Mouse (Mus musculus): ENCODE results near the gene Rapgef1.
"Not testable (repeated sequence)": the region's sequence is repeated elsewhere in the genome, so short reads cannot be mapped to it uniquely, and the experiment has no call there.

The Rapgef1 gene

GRCm38 (mm10) chr2:29739368-29739767, 119.8 kb downstream of the Rapgef1 start:
- DNase-seq (ENCODE audit: low spot score in 2 of 2), result no peak

GRCm38 (mm10) chr2:29741207-29741606, 121.7 kb downstream of the Rapgef1 start:
- DNase-seq (ENCODE audit: low spot score in 2 of 2), result no peak

GRCm38 (mm10) chr2:29744256-29744655, 124.7 kb downstream of the Rapgef1 start:
- DNase-seq (ENCODE audit: low spot score in 2 of 2), result no peak

GRCm38 (mm10) chr2:29747188-29747782, 127.8 kb downstream of the Rapgef1 start:
- DNase-seq (ENCODE audit: low spot score in 2 of 2), result no peak

DNA sequence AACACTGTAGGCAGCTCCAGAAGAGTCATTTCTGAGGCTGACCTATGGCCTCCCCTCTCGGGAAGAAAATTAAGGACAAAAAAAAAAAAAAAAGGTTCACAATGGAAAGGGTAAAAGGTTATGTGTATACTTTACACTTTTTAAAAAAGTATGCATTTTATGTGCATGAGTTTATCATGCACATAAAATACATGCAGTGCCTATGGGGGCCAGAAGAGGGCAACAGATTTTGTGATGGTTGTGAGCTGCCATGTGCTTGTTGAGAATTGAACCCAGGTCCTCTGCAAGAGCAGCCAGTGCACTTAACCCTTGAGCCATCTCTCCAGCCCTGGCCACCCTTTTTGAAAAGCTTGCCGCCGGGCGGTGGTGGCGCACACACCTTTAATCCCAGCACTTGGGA, 128.3 kb downstream of the Rapgef1 start:
- no peak for DNase-seq (ENCODE audit: low spot score in 2 of 2)

DNA sequence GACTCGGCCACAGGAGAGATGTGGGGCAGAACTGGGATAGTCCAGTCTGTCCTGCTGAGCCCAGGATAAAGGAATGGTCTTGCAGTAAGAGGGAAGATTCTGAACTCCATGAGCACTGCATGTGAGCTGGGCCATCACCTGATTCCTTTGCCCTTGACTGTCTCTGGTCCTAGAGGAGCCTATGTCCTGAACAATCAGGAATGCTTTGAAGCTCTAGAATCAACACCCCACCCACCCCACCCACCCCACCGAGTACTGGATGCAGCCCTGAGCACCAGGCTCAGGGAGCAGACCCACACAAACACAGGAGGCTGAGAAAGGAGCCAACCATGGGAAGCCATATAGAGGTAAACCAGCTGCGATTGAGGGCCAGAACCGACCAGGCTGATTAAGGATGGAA, 129.0 kb downstream of the Rapgef1 start:
- no peak for DNase-seq (ENCODE audit: low spot score in 2 of 2)

DNA sequence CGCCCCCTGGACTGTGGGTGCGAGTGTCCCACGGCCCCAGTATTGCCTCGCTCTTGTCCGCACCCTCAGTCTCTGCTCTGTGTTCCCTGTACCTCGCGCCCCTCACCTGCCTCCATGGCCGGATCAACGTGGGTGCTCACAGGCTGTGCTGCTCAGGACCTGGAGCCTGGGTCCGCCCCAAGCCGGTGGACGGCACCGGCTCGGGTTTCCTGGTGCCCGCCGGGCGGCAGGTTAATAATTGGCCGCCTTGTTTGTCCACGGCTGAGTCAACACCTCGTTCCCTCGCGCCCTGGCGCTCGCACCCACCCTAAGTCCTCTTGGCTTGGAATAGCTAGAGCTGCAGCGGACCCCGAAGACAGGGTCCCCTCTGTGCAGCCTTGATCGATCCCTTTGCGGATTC, 132.0 kb downstream of the Rapgef1 start, which contains the start of gene Gm13420:
Gm13420 (minus strand) TSS at position 189 of the 400 bp plus-strand sequence.
- no peak for DNase-seq (ENCODE audit: low spot score in 2 of 2)

- no peak for DNase-seq (ENCODE audit: low spot score in 2 of 2)
Measured at GRCm38 (mm10) chr2:29752397-29752796, 132.9 kb downstream of the Rapgef1 start.

DNA sequence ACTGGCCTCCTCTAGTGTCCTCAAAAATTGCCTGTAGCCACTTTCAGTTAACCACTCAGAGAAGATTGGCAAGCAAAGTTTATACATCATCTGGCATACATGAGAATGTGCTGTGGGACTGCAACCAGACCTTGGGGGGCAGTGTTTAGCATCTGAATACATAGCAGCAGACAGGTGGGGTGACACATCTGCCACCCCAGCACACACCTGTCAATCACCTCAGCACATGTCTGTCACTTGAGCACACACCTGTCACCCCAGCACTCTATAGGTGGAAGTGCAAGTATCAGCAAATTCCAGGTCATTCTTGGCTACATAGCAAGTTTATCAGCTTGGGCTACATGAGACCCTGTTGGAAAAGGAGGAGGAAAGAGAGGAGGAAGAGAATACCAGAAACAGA, 136.2 kb downstream of the Rapgef1 start:
- no peak for DNase-seq (ENCODE audit: low spot score in 2 of 2)

DNA sequence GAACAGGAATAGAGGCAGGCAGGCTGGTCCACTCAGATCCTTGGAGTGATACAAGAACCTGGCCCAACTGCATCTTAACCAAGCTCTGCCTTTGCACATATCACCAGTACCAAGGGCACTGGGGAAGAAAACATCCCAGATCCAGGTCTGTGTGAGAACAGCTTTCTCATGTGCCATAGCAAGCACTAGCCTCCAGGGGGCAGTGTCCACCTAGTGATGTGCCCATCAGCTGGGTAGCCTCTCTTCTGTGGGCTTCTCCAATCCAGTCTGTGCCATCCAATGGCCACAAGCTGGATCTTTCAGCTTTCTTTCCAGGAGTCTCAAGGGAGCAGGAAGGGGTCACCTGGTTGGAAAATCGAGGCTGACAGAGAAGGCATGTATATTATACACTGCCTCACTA, 145.3 kb downstream of the Rapgef1 start:
- peak in 1 of 2 experiments; percentile 54 for DNase-seq (ENCODE audit: low spot score in 2 of 2)

GRCm38 (mm10) chr2:29767976-29768709, 148.6 kb downstream of the Rapgef1 start:
- DNase-seq (ENCODE audit: low spot score in 2 of 2), result no peak

GRCm38 (mm10) chr2:29768901-29769300, 149.4 kb downstream of the Rapgef1 start:
- DNase-seq (ENCODE audit: low spot score in 2 of 2), result no peak

- DNase-seq (ENCODE audit: low spot score in 2 of 2), result no peak
Measured at GRCm38 (mm10) chr2:29770162-29770561, 150.6 kb downstream of the Rapgef1 start.

DNA sequence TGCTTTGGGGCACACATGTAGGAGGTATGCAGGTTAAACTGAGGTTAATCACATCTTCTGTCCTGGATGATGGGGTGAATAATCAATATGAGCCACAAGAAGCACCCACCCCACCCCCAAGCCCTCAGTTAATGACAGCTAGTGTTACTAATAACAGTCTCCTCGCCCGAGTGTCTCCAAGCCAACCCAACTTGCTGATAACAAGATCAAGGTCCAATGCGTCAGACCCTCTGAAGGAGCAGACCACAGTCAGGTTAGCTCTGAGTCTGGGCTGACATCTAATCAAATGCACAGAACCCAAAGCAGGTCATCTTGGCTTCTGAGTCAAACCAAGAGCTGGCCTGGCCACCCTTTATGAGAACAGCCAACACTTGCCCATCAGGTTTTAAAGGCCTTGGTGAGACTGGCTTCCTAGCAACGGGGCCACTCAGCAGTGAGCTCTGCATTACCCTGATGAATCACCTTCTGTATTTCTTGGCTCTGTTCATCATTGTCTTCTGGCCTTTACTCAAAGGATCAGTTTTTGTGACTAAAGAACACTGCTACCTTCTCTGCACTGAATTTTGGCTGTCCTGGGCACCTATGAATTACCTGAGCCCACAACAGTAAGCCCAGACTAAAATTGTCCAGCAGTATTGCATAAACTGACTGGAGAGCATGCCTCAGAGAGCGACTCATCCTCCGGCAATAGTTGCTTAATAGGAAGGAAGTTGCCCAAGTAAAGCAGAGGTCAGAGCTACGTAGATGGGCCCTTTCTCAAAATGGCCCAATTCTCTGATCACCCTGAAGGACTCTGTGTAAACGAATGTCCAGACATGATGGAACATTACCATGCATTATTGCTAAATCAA, 152.3 kb downstream of the Rapgef1 start:
- no peak for DNase-seq (ENCODE audit: low spot score in 2 of 2)

DNA sequence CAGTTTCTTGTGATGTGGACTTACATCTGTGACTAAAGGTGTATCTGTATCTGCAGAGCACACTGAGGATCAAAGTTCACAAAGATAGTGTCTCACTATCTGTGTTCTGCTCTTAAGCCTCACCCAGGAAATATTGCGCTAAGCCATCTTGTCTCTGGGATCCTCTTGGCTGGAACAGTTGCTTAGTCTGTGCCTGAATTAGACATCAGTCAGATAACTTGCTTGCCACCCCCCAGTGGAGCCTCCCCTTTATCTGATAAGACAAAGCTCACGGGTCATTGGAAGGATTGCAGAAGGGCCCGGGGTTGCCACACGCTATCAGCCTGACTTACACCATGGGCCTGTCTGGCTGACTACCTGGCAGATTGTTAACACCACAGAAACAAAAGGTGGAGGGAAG, 153.8 kb downstream of the Rapgef1 start:
- DNase-seq (ENCODE audit: low spot score in 2 of 2), result no peak

DNA sequence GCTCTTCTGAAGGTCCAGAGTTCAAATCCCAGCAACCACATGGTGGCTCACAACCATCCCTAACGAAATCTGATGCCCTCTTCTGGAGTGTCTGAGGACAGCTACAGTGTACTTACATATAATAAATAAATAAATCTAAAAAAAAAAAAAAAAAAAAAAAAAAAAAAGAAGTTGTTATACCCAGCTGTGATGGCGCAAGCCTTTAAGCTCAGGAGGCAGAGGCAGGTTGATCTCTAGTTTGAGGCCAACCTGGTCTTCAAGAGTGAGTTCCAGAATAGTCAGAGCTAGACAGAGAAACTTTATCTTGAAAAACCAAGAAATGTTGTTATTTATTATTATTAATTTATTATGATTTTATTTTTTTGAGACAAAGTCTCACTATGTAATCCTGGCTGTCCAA, 161.7 kb downstream of the Rapgef1 start:
- DNase-seq (ENCODE audit: low spot score in 2 of 2), result not testable (repeated sequence)

DNA sequence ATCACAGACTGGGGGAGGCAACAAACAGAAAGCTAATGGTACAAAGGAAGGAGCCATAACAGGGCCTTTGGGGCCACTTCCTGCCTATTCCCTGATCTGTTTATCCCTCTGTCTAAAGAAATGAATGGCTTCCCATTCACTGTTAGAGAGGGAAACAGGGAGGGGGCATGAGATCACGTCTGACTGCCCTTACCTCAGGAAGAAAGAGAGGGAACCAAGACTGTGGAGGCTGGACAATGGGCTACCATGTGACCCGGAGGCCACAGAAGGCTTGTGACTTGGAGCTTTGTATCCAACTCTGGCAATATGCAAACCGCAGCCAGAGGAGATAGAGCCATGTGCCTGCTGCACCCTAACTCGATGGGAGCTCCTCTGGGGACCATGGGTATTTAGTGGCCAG, 164.8 kb downstream of the Rapgef1 start:
- no peak for DNase-seq (ENCODE audit: low spot score in 2 of 2)

- peak; percentile 74 to 85 for DNase-seq (ENCODE audit: low spot score in 2 of 2)
Measured at GRCm38 (mm10) chr2:29787104-29787917, 167.8 kb downstream of the Rapgef1 start, which contains the start of gene Coq4. Gene Coq4 (plus strand): TSS chr2:29787493.

DNA sequence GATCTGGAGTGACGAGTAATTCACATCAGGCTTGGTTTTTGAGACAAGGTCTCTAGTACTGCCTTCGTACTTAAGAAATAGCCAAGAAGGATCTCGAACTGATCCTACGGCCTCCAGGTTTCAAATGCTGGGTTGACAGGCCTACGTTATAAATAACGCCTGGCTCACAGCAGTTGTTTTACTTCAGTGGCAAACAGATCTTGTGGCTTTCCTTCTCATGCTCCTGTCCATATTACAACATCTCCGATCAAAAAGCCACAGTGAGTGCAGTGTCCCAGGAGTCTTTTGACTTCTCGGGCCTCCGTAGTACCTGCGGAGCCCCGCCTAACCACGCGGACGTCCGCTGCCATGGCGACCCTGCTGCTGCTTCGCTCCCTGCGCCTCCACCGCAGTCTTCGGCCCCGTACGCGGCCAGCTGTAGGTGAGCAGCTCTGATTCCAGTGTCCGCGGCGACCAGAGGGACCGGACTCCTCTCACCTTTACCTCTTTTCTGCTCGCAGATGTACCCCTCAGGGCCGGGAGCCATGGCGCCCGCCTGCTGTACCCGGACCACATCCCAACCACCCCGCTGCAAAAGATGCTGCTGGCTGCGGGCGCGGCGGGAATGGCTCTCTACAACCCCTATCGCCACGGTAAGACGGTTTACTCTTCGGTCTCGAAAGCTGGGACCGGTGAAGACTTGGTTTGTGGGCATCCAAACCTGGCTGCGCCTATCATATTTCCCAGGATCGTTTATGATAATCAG, 168.6 kb downstream of the Rapgef1 start, which contains the start of gene Trub2:
Trub2 (minus strand) TSS at position 566 of the 745 bp plus-strand sequence.
- DNase-seq (ENCODE audit: low spot score in 2 of 2), result peak; percentile 74 to 75

Measured in frontal cortex, postnatal 14 days (tissue).